Mouse (Mus musculus): ENCODE results near the gene Ppm1n.

The Ppm1n gene

GRCm38 (mm10) chr7:19279581-19280114, at the start of gene Ppm1n:
Gene Ppm1n, minus strand, starts transcription at chr7:19280064.
- DNase-seq (ENCODE audit: low read depth in 2 of 2, low spot score in 2 of 2) = peak in 1 of 2 experiments; percentile 48

GRCm38 (mm10) chr7:19328425-19328824, 48.6 kb upstream of the Ppm1n start:
- no peak for DNase-seq (ENCODE audit: low read depth in 2 of 2, low spot score in 2 of 2)

DNA sequence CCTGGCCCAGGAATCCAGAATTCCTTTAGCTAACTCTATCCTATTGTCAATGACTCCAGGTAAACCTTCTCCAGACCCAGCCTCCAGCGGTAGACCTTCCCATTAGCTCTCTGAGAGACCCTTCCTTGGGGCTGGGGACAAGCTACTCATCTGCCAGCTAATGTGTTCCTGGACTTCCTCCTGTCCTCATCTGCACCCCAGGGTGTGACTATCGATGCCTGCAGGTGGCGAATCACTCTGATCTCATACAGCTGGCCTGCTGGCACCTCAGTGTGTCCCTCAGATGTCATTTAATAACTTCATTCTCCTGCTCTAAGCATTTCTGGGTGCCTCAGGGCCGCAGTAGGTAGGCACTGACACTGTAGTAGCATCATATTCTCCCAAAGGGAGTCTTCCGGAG, 47.9 kb upstream of the Ppm1n start:
- DNase-seq (ENCODE audit: low read depth in 2 of 2, low spot score in 2 of 2) = no peak

DNA sequence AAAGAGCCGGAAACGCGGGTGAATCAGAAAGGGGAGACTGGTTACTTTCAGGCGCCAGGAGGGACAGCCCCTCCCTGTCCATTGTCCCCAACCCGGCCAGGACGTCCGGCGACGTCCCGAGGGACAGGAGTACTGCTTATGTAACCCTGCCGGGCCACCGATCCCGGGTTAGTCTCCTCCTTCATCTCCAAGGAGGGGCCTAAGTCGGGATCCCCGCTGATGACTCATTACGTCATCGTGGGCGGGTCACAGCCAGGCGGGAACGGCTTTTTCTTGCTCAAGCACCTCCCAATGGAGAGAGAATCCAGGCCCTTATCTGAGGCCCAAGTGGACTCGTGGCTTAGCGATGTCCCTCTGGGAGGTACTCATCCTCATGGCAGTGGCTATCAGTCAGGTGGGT, 47.3 kb upstream of the Ppm1n start:
- no peak for DNase-seq (ENCODE audit: low read depth in 2 of 2, low spot score in 2 of 2)

GRCm38 (mm10) chr7:19326359-19326758, 46.5 kb upstream of the Ppm1n start:
- no peak for DNase-seq (ENCODE audit: low read depth in 2 of 2, low spot score in 2 of 2)

DNA sequence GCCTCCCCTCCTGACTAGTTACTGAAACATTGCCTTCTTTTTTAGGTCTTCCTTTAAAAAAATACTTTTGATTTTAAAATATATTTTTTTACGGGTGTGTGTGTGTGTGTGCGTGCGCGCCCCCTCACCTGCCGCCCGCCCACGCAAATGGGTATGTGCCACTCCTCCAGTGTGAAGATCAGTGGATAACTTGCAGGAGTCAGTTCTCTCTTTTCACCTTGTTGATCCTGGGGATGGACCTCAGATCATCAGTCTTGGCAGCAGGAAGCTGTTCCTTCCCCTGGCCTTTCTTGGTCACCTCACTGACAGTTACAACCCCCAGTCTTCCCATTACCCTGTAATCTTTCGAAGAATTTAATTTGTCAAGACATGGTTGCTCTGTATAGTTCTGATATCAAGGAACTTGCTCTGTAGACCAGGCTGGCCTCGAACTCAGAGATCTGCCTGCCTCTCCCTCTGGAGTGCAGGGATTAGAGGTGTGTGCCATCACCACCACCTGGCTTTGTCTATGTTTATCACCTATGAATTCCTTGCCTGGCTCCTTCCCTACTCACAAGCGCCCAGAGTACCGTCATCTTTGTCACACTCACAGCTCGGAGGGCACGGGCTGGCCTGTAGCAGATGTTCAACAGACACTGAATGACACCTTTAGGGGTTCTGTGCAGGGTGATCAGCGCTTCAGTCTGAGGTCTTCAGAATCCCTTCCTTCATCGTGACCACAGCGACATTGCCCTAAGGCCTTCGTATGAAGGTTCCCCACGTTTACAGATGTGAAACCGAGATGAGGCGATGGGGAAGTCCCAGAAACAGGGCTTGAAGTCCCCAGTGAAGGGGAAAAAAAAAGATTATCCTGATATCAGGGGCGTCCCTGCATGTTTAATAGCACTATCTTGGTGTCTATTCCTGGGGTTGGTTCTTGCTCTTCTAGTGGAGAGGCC, 45.7 kb upstream of the Ppm1n start:
- DNase-seq (ENCODE audit: low read depth in 2 of 2, low spot score in 2 of 2) = no peak

GRCm38 (mm10) chr7:19324221-19324620, 44.4 kb upstream of the Ppm1n start:
- no peak for DNase-seq (ENCODE audit: low read depth in 2 of 2, low spot score in 2 of 2)

DNA sequence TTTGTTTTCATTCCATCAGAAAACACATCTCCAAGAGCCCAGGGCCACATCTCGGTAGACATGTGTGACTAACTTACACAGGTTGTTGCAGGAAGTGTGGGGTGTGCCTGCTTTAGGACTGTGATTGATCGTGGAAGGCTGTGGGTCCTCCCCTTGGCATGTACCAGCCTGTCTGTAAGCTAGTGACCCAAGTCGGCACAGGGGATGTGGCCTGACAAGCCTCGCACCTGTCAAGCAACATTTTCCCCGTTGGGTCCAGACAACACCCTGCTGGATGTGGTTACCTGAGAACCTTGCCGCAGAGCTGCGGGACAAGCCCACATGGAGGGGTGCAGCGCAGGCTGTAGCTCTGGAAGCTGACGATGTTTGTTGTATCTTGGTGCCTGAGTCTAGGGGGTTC, 42.6 kb upstream of the Ppm1n start:
- no peak for DNase-seq (ENCODE audit: low read depth in 2 of 2, low spot score in 2 of 2)

DNA sequence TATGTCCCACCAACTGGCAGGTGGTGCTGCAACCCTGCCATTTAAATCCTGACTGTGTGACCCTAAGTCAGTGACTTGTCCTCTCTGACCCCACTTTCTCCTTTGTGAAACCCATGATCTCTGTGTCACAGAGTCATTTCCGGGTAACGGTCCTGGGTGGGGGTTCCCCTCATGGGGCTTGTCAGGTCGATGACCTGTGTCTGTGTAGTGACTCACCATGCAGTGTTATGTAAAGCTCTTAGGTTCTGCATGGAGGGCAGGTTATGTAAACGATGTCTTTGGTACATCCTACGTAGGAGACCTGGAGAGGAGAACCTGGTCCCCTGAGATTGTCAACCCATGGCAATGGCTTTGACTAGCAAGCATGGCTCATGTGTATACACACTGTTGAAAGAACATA, 41.6 kb upstream of the Ppm1n start:
- no peak for DNase-seq (ENCODE audit: low read depth in 2 of 2, low spot score in 2 of 2)

DNA sequence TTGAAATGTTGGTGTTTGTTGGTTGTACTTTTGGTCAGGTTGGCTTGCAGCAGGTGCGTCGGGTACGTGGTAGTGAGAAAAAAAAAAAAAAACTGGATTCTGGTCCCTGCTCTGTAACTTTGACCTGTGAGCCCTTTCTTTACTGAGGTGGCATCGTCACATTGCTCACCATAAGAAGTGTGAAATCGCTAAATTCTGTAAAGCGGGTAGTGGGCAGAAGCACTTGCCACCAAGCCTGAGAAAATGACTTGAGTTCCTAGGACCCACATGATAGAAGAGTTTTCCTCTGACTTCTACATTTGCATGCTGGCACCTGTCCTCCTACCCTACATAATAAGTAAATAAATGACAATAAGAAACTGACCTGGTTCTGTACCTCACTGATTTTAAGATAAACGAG, 40.8 kb upstream of the Ppm1n start:
- DNase-seq (ENCODE audit: low read depth in 2 of 2, low spot score in 2 of 2) = no peak

DNA sequence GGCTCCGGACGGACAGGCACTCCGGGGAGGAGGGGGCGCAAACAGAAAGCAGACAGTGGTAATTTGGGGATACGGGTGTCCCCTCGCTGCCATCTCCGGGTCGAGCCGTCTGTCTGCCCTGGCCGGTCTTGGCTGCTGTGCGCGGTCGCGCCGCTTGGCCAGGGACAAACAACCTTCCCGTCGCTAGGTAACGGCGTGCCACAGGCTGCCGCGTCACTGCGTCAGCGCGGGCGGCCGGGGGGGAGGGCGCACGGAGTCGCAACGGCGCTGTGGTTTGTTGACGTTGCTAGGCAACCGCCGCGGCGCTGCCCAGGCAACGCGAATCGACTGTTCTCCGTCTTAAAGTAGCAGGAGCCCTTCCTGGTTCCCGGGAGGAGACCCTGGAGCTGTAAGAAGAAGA, 40.0 kb upstream of the Ppm1n start:
- peak; percentile 88 to 89 for DNase-seq (ENCODE audit: low read depth in 2 of 2, low spot score in 2 of 2)

DNA sequence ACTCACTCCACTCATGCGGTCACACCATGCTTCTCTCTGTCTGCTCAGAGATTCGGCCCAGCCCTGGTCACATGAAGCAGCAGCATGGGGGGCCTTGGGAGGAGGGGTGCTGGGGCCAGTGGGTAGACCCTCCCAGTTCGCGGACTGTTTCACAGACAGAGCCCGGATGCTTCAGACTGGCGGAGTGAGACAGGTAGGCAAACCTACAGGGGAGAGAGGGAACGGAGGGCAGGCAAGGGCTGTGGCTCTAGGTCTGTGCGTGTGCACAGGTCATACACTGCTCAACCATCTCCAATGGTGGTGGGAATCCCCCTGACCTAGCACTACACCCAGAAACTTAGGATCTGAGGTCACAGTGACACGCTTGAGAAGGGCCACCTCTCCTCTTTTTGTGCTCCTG, 39.6 kb upstream of the Ppm1n start:
- no peak for DNase-seq (ENCODE audit: low read depth in 2 of 2, low spot score in 2 of 2)

DNA sequence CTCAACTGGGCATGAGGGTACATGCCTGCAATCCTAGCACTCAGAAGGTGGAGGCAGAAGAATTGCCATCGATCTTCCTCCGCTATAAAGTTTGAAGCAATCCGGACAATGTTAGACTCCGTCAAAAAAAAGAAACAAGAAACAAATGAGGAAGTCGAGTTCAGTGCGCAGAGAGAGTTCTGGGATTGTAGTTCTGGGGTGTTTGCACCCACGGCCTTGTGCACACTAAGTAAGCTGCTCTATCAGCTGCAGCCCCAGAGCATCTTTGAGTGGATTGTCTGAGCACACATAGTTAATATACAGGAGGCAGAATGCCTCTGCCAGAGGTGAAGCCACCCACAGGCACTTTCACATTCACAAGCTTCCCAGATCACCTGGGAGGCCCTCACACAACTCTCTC, 38.8 kb upstream of the Ppm1n start:
- no peak for DNase-seq (ENCODE audit: low read depth in 2 of 2, low spot score in 2 of 2)

DNA sequence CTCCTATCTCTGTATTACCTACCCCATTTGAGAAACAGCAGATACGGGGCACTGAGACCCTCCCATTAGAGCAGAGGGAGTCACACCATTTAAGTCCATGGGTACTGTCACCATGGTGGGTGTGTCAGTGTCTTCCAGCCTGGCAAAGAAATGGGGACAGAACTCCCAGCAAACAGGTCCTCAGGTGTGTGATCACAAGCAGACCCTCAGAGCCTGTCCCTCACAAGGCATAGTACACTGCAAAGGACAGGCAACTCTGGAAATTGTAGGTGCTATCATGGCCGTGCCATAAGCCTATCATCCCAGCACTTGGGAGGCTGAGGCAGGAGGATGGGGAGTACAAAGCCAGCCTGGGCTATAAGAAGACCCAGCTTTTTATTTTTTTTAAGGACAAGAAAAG, 38.3 kb upstream of the Ppm1n start:
- DNase-seq (ENCODE audit: low read depth in 2 of 2, low spot score in 2 of 2) = no peak

DNA sequence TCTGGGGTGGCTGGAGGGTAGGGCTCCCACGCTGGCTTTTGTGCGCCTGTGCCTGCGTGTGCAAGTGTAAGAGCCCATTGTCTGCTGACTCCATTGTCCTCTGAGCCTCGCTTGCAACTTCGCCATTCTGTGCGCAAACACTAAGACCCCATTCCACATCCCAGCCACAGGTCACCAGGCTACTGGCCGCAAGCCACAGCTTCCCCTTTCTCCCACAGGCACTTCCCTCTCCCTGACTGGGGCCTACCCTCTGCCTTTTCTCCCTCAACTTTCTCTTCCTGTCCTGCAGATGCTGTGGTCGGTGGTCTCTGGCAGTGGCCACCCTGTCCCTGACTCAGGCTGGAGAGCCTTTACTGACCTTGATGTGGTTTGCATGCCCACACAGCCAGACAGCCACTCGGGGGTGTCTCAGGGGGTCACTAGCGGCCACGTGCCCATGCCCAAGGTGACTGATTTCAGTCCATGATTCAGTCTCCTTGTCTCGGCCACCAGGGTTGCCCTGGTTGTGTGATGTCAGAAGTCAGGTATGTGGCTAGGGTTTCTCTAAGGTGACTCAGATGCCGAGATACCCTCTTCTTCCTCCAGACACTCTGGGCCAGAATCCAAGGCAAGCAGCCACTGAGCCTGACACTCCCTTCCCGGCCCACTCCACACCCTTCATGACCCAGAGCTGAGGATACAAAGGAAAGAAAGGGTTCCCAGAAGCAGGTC, 36.7 kb upstream of the Ppm1n start:
- DNase-seq (ENCODE audit: low read depth in 2 of 2, low spot score in 2 of 2) = no peak

DNA sequence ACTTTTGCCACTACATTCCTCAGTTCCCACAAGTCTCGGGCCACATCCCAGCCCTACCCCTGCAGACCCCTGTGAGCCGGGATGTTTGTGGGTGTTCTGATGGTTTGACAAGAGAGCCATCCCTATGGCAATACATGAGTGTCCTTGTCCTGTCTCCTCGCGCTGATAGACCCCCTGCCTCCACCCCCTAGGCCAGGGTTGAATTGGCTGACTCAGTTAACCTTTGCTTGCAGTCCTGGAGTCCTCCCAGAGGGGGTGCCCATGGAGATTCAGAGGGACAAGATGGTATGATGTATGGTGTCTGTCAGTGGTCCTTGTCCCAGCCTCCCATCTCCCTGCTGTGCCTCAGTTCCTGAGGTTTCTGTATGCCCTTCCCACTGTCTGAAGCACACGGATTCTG, 34.2 kb upstream of the Ppm1n start:
- no peak for DNase-seq (ENCODE audit: low read depth in 2 of 2, low spot score in 2 of 2)

DNA sequence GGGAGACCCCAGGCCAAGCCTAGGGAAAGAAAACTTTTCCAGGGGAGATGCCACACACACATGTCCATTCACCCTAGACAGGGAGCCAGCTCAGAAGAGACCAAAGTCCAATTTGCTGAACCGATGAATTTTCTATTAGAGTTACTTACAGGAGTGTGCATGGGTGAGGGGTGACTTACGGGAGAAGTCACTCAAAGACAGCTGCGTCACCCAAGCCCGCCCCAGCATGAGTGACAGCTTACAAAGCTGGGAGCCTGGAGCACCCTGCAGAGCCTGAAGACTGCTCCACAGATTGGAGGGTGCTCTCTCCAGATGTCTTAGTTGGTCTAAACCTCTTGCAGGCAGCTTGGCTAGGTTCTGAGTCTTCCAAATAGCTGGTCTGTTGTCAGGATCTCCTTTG, 32.1 kb upstream of the Ppm1n start:
- DNase-seq (ENCODE audit: low read depth in 2 of 2, low spot score in 2 of 2) = no peak

DNA sequence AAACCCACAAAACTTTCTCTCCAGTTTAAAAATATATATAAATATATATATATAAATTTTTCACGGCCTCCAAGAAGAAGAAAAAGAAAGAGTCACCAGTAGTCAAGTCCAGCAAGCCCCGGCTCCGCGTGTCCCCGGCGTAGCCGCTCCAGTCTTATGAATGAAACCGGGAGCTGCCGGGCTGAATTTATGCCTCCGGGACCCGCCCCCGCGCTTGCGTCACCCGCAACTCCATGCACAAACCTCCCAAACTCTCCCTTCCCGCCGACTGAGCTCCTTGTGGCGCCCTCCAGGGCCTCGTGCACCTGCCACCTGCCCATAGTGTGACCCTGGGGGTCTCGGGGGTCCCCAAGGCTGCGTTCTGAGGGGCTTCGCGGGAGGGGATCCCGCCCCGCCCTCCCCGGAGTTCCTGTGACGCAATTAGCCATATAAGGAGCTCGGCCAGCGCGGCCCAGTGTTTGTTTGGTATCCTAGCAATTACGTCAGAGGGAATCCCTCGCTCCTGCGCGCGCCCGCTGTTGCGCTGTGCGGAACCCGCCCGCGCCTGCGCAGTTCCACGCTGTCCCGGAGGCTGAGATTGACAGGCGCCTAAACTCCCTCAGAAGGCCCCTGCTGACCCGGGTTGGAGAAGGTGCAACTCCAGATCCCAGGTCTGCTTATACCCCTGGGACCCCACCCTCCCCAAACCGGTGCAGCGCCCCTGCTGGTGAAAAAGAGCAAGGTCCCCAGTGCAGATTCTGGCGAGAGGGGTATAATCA, 30.2 kb upstream of the Ppm1n start, which contains the start of gene Fosb:
Gene Fosb, minus strand, starts transcription at position 168 of the 758 bp plus-strand sequence.
- DNase-seq (ENCODE audit: low read depth in 2 of 2, low spot score in 2 of 2) = peak; percentile 93 to 95

DNA sequence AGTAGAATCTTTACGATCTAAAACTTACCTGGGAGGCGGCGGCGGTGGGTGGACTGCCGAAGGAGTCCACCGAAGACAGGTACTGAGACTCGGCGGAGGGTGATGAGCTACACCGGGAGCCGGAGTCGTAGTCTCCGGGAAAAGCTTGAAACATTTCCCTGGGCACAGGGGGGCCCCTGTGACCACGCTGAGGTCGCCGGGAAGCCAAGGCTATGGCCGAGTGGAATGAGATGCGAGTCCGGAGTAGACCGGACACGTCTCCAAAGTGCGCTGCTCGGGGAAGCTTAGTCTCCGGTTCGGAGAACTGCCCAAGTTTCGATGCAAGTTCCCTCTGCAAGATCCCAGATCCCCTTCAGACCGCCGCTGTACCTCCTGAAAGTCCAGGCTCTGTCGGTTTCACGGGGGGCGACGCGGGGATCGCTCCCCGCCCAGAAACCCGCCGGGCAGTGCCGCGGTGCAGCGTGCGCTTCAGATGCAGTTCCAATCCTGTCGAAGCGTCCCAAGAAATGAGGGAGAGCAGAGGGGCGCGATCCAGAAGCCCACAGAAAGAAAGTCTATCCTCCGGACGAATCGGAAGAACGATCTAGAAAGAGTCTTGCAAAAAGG, 29.5 kb upstream of the Ppm1n start:
- DNase-seq (ENCODE audit: low read depth in 2 of 2, low spot score in 2 of 2) = no peak

GRCm38 (mm10) chr7:19308454-19309277, 28.8 kb upstream of the Ppm1n start:
- peak; percentile 86 to 93 for DNase-seq (ENCODE audit: low read depth in 2 of 2, low spot score in 2 of 2)

Data from CD8-positive naive resting alpha-beta T cell, adult 2 months (primary cell).